Mouse (Mus musculus): ENCODE measurements around the gene Gnb3.
"Not testable (repeated sequence)": the region's sequence is repeated elsewhere in the genome, so short reads cannot be mapped to it uniquely, and the experiment has no call there.

The Gnb3 gene

DNA sequence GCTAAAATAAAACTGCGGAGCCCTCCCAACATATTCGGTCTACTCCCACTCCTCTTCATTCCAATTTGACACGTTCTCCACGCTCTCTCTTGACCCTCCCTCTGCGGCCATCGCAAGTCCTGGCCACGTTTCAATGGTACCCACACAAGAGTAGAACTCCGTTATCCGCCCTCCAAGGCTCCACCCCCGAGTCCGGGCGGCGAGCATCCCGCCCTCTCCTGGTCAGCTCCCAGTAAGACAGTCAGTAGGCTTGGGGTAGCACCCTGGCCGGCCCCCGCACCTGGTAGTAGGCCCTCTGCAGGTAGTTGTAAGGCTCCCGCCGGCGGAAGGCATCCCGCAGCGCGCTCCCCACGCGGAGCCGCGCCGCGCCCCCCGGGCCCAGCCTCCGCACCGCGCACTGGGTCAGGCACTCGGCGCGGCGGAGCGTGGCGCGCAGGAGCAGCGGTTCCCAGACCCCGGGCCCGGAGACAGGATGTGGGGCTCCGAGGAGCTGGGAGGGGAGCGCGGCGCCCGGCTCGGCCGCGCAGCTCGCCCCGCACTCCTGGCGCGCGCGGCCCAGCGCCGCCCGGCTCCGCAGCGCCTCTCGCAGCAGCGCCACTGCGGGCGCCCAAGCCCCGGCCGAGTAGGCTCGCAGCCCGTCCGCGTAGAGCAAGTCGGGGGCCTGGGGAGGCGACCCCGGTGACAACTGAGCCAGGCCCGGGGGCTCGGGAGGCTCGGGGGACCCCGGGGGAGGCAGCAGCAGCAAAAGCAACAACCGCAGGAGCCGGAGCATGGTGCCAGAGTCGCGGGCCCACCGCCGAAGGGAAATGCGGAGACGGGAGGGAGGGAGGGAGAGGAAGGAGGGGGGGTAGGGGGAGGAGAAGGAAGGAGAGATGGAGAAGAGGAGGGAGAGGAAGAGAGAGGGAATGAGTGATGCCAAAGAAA, 17.1 kb upstream of the Gnb3 start, which contains the start of gene P3h3:
Gene P3h3, minus strand, starts transcription at position 837 of the 924 bp plus-strand sequence.
- DNase-seq, result peak; percentile 88

DNA sequence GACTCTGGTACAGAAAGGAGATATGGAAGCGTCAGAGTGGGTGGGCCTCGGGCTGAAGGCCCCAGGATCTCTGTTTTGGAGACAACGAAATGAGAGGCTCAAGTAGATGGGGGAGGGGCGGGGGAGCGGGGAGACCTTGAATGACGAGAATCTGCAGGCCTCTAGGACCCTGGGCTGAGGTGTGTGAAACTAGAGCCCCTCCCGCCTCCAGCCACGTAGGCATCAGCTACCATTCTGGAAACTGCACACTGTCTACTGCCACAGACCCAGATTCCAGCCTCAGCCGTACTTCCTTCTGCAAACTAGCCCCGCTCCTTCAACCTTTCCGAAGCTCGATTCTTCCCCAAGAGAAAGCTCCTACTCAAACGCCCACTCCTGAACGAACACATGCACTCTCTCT, 16.2 kb upstream of the Gnb3 start:
- DNase-seq, result peak; percentile 55

DNA sequence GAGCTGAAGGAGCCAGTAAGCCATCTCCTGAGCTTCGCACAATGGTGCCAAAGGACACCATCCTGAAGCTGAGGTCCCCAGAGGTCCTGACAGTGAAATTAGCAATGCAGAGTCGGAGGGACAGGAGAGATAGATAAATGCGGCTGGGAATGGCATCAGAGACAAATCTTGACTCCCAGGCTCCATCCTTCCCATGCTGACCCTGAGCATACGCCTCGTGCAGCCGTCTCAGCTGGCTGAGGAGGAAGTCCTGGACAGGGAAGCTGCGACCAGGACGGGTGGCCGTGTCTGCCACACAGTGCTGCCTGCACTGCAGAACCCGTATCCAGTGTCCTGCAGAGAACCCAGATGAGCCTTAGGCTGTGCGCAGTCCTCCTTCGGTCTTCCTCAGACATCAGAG, 14.6 kb upstream of the Gnb3 start:
- DNase-seq, result no peak

DNA sequence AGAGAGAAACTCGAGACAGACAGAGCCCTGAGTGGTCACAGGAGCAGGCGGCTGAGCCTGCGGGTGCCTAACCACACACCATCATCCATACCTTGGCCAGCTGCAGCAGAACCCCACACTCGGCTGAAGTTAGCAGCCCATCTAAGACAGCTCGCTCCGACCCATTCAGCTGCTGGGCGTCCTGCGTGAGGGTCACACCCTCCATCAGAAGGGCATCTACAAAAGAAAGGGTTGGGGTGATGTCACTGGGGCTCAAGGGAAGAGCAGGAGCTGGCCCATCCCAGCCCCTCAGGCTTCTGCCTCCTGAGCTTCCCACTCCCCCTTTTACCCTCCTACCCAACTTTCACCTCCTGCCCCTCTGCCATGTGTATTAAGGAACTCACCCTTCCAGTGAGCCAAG, 10.5 kb upstream of the Gnb3 start:
- no peak for DNase-seq

- peak; percentile 91 for DNase-seq
These were observed 7.2 kb upstream of the Gnb3 start for GRCm38 (mm10) chr6:124847305-124847704.

DNA sequence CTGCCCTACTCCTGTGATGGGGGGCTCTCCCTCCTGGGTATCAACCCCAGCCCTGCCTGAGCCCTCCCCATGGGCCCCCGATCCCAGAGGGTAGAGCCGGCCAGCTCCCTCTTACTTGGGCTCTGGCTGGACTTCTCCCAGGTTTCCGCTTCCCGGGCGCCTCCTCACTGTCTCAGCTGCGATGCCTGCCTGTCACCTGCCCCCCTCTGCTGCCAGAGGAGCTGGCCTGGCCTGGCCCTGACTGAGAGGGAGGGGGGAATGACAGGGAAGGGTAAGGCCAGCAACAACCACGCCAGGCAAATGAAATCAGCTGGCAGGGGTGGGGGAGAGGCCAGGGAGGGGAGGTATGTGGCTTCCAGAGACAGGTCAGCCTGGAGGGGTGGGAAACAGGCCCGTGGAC, 270 bp downstream of the Gnb3 start:
- DNase-seq, result no peak

GRCm38 (mm10) chr6:124836411-124836810, 3.7 kb downstream of the Gnb3 start:
- DNase-seq, result no peak

DNA sequence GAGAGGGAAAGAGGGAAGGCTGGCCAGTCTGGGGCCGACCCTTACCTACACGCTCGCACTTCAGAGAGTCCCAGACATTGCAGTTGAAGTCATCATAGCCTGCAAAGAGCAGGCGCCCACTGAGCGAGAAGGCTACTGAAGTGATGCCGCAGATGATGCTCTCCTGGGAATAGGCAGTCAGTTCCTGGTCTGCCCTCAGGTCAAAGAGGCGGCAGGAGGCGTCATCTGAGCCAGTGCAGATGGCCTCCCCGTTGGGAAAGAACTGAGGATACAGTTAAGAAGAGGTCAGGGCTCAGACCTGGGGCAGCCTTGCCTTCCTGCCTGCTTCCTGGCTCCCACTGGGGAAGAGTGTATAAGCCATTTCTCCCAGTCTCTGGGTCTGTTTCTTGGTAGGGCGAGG, 4.5 kb downstream of the Gnb3 start:
- DNase-seq, result no peak

- DNase-seq, result no peak
These were observed 5.5 kb downstream of the Gnb3 start for GRCm38 (mm10) chr6:124834512-124835081.

GRCm38 (mm10) chr6:124831649-124832048, 8.4 kb downstream of the Gnb3 start:
- no peak for DNase-seq

GRCm38 (mm10) chr6:124831199-124831598, 8.9 kb downstream of the Gnb3 start:
- not testable (repeated sequence) for DNase-seq

- peak; percentile 96 for DNase-seq
These were observed 10.0 kb downstream of the Gnb3 start for GRCm38 (mm10) chr6:124829799-124830700.

DNA sequence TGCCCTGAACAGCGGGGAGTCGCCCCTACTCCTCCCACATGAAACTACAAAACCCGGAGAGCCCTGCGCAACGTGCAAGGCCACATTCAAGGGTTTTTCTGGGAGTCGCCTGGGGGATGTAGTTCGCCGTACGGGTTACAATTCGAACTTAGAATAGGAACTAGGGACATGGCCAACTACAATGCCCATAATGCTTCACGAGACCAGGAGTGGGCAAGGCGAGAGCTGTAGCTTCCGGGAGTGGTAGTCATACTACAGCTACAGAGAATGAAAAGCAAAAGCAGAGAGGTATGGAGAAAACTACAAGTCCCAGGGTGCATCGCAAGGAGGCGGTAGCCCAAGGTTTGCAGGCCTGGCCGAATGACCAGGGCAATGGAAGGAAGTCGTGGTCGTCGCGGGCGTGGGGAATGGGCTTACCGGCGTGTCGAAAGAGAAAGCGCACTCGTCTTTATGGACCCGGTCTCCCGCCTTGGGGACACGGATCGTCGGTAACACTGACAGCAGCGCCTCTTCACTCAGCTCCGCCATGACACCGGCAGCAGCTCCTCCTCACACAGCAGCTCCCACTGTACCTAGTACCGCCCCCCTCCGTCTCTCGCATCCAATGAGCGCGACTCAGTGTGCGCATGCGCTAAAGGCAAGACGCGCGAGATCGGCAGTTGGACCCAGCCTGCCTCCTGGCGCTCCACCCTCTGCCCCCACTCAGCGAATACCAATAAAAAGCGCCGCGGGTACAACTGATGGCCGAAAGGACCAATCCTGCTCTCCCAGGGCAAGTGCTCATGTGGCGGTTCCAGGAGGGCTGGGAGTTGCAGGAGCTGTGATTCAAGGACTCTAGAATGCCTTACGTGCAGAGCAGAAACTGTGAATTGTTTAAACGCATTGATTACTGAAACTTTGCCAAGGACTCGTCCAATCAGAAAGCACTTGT, 10.9 kb downstream of the Gnb3 start, which contains the start of the genes Usp5 and Cdca3:
Gene Usp5, minus strand, starts transcription at position 617 of the 931 bp plus-strand sequence.
Gene Cdca3, plus strand, starts transcription at position 680 of the 931 bp plus-strand sequence.
- peak; percentile 100 for DNase-seq

GRCm38 (mm10) chr6:124828101-124828592, 11.9 kb downstream of the Gnb3 start:
- no peak for DNase-seq

GRCm38 (mm10) chr6:124822049-124822448, 18.0 kb downstream of the Gnb3 start:
- no peak for DNase-seq

- DNase-seq, result no peak
These were observed 19.2 kb downstream of the Gnb3 start for GRCm38 (mm10) chr6:124820891-124821290.

- no peak for DNase-seq
These were observed 22.1 kb downstream of the Gnb3 start for GRCm38 (mm10) chr6:124817971-124818370.

DNA sequence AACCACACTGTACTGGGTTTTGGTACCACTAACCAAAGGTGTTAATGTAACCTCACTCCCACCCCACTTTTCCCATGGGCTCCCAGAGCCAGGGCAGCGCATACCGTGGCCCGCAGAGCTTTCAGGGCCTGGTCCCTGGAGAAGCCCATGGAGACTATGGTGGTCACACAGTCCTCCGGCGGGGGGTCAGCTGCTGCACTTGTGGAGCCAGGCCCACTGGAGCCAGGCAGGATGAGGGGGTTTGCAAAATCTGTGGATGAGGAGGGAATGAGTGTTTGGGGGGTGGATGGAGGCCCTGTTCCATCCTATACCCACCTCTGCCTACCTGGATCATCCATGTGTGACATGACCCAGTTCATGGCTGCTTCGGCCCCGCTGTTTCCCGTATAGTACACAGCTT, 22.5 kb downstream of the Gnb3 start:
- no peak for DNase-seq

DNA sequence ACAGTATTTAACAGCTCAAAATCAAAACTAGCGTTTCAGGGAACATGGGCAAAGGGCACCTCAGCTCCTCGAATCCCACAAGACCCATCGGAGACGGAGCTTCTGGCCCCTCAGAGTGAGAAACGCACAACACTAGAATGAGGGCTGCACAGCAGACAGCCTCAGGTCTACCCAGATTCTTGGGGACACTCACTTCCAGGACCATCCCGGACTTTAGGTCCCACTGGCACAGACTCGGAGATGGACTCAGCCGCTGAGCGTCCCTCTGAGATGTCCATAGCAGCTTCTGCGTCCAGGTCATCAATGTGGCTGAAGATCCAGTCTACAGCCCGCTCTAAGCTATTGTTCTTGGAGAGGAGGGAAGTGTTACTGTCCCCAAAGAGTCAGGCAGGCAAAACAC, 22.9 kb downstream of the Gnb3 start:
- no peak for DNase-seq

DNA sequence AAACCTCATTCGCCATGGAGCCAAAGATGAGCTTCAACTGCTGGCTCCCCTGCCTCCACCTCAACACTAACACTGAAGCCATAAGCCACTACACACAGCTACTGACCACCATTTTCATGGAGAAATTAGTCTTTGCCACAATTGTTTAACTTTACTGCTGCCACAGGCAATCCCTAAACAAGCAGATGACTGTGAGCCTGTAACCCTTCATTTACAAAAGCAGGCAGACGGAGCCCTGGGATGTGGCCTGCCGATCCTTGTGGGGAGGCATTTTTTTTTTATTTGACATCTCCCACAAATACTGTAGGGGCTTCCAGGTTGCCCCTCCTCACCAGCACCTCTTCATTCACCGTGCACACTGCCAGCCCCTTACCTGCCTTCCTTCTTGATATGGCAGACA, 23.5 kb downstream of the Gnb3 start:
- no peak for DNase-seq
